Mouse (Mus musculus) olfactory bulb, adult 2 months (tissue): ENCODE measurements around the gene Gigyf2. TPM values are rescaled to one million over a fixed set of nuclear protein-coding genes. Genes with fewer than 3 reads are reported as not detected.

Experiments
- H3K27ac ChIP-seq: fragments of 200-500 bp; 2 replicates; pipeline ENCODE4 v1.5.1; 2012; ENCODE audit warnings: low read depth, low read length; ENCODE audit not compliant: insufficient read depth
- H3K4me1 ChIP-seq: fragments of 200-500 bp; 2 replicates; pipeline ENCODE4 v1.6.1; 2012; ENCODE audit warnings: low read length; ENCODE audit not compliant: control insufficient read depth, insufficient read depth
- H3K4me3 ChIP-seq: fragments of 200-500 bp; 2 replicates; pipeline ENCODE4 v1.5.1; 2012; ENCODE audit warnings: mild to moderate bottlenecking, low read depth, low read length, moderate library complexity; ENCODE audit not compliant: insufficient read depth
- CTCF ChIP-seq: fragments of 200-500 bp; IDR thresholded peaks from 2 replicates; pipeline ENCODE4 v1.5.1; 2012; ENCODE audit warnings: low read depth, mild to moderate bottlenecking, low read length, moderate library complexity; ENCODE audit not compliant: insufficient read depth
- POLR2A ChIP-seq: fragments of 200-500 bp; IDR thresholded peaks from 2 replicates; pipeline ENCODE4 v1.6.1; 2012; ENCODE audit warnings: mild to moderate bottlenecking, low read depth, low read length, moderate library complexity; ENCODE audit not compliant: insufficient read depth
- WGBS: fragments of 180-500 bp; shearing (Covaris S2); methylation state at CpG from one replicate; pipeline ENCODE4 v1.1.7; 2018; 5-methylcytosine and 5-hydroxymethylcytosine counted together
- polyA plus RNA-seq: library from polyadenylated mRNA; stranded (reverse); fragments of >200 nt; gene quantifications from 2 replicates; pipeline ENCODE4 v1.2.4, GENCODE M21; 2012; ENCODE audit warnings: low replicate concordance; ENCODE audit not compliant: missing spikeins, insufficient read depth, insufficient read length

Gene Gigyf2
- polyA plus RNA-seq, 1 experiment = 228 TPM

DNA sequence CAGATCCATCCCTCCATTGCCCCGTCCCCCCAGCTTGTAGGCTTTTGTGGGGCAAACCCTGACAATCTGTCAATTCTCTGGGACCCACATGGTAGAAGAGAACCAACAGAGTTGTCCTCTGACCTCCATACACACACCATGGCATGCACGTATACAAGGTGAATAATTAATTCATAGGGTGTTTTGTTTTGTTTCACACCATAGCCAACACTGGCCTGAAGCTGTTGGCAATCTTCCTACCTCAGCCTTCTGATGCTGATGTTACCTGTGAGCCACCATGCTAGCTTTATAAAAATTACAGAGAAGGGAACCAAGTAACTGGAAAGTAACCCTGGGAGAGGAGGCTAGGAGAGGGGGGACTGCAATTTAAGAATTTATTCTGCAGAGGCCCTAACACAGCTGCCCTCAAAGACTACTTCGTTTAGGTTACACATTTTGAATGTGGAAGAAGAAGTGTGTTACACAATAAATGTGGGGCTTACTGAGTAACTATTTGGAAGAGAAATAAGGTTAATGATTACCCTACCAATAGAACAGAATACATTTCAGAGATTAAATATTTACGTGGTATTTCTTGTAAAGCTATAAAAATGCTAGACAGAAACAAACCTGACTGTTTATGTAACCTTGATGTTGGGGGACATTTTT is 32.6 kb upstream of the Gigyf2 start:
- TF ChIP-seq POLR2A = no peak
- no peak for TF ChIP-seq CTCF
- H3K27ac ChIP-seq = no peak overlapping the region
- 83% methylated on average over 4 of the region's 4 CpGs for WGBS
- no peak overlapping the region for H3K4me3 ChIP-seq
- peaks cover 6% of the 10 kb centered on the region; the same call in 1 of the 2 replicates for H3K4me1 ChIP-seq

DNA sequence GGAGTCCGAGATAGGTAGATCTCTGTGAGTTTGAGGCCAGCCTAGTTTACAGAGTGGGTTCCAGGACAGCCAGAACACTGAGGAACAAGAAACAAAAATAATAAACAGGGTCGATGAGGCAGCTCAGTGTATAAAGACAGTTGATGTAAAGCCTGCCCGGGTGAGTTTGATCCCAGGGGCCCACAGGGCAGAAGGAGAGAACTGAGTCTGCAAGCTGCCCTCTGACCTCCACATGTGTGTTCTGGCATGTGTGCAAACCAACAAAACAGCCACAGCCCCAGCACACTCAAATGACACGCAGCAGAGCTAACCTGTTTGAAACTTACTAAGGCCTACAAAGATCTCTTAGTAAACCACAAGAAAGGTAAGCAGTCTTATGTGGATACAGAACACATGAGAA is 31.8 kb upstream of the Gigyf2 start:
- H3K27ac ChIP-seq = no peak overlapping the region
- WGBS = 78% methylated on average over 4 of the region's 4 CpGs
- TF ChIP-seq POLR2A (no peak), CTCF (no peak)

DNA sequence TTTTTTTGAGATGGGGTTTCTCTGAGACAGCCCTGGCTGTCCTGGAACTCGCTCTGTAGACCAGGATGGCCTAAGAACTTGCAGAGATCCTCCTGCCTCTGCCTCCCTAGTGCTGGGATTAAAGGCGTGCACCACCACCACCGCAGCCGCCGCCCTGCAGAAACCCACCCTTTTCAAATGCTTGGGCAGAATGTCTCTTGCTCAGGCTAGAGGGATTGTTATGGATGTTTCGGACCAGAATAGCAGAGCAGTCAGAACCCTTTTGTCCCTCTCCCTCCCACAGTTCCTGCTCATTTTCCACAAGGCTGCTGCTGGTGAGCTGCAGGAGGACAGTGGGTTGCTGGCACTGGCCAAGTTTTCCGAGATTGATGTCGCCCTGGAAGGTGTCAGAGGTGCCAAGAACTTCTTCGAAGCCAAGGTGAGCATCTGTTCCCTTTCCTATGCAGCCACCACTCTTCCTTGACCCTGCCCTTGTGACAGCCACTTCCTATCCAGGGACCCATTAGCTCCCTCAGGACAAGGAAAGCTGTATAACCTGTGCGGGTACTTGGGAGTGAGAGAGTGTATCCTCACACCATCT is 29.4 kb upstream of the Gigyf2 start:
- Histone ChIP-seq H3K27ac (no peak overlapping the region), H3K4me3 (no peak overlapping the region), H3K4me1 (peaks cover 3% of the 10 kb centered on the region; the same call in 1 of the 2 replicates)
- 90% methylated on average over 10 of the region's 10 CpGs for WGBS
- TF ChIP-seq POLR2A (no peak), CTCF (no peak)

More for the DNA sequence above, 31.8 kb upstream of the Gigyf2 start:
- Histone ChIP-seq H3K4me1 (peaks cover 6% of the 10 kb centered on the region; the same call in 1 of the 2 replicates), H3K4me3 (no peak overlapping the region)

DNA sequence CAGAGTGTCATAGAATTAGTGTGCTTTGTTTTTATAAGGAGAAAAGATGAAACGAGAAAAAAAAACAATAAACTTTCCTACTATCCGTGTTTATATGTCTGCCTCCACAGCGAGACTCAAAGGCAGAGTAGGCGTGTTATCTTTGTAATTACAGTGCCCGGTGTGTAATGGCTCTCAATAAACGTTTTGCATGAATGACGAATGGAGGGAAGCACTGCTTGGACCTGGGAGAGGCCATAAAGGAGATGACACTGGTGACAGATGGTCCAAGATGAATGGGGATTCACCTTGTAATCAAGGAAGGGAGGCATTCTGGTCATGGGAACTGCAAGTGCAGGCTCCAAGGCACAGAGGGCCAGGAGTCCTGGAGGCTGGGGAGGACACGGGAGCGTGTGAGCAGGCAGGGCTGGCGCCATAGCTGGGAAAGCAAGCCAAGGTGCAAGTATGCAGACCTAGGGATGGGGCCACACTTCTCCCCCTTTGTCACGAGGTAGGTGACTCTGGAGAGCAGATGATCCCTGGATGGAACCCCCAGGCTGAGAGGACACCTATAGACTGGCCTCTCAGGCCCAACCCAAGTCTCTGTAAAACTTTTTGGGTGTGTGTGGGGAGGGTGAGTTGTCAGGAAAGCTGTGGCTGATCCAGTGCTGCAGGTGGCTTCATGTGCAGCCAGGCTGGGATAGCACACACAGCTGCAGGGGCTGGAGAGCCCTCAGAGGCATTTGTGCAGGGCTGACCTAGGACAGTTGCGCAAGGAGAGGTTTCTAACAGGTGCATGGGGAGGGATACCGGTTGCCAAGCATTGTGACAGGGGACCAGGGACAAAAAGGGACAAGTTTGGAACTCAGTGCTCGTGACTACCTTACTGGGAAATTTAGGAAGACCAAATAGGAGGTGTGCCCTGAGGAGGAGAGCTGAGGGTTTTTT is 26.2 kb upstream of the Gigyf2 start:
- 62% methylated on average over 14 of the region's 14 CpGs for WGBS
- TF ChIP-seq CTCF (no peak), POLR2A (no peak)
- Histone ChIP-seq H3K27ac (no peak overlapping the region), H3K4me3 (no peak overlapping the region), H3K4me1 (no peaks in the 10 kb centered on the region)

DNA sequence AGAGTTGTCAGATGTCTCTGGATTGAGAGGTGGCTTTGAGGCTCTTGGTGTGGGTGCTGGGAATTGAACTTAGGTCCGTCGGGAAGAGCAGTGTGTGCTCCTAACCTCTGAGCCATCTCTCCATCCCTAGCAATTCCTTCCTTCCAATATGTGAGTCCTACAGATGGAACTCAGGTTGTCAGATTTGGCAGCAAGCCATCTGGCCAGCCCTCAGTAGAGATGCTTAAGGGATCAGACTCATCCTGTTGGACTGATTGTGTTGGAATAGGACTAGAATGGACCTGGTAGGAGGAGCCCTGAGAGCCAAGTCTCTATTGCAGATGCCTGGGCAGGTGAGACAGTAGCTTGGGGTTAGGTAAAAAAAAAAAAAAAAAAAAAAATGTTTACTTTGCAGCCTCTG is 24.8 kb upstream of the Gigyf2 start:
- TF ChIP-seq CTCF (no peak), POLR2A (no peak)
- H3K27ac ChIP-seq = no peak overlapping the region

DNA sequence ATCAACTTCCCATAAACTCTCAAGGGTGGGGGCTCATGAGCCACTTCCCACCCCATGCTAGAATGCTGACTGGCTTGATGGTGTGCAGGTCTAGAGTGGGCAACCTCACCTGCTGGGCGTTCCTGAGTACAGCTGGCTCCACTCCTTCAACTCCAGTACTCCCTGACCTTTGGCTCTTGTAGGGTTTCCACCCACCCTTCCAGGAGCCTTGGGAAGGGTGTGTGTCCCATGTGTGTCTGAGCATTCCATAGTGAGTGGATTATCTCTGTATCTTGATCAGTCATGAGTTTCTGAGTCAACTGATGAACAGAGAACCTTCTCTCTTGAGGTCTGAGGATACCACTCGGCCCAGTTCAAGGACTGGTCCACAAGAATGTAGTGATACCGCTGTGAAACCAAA is 17.8 kb upstream of the Gigyf2 start:
- Histone ChIP-seq H3K27ac (no peak overlapping the region), H3K4me3 (no peak overlapping the region), H3K4me1 (no peaks in the 10 kb centered on the region)
- TF ChIP-seq CTCF = no peak
- TF ChIP-seq POLR2A = no peak
- 92% methylated on average over 3 of the region's 3 CpGs for WGBS

More for the DNA sequence above, 24.8 kb upstream of the Gigyf2 start:
- 91% methylated on average over 2 of the region's 2 CpGs for WGBS
- Histone ChIP-seq H3K4me3 (no peak overlapping the region), H3K4me1 (no peaks in the 10 kb centered on the region)

DNA sequence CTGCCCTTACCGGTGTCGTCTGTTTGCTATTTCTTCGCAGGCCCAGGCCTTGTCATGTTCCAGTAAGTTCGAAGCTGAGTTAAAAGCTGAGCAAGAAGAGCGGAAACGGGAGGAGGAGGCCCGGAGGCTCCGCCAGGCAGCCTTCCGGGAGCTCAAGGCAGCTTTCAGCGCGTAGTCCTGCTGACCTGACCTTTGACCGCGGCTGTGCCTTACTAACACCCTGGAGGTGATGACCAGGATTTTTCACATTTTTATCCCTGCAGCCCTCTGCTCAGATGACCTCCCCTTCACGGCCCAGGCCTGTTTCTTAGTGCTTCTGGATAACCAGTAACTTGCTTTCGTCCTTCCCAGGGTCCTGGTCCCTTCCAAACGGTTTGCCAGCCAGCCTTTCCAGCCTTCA is 17.2 kb upstream of the Gigyf2 start:
- Histone ChIP-seq H3K4me3 (no peak overlapping the region), H3K27ac (no peak overlapping the region), H3K4me1 (no peaks in the 10 kb centered on the region)
- TF ChIP-seq POLR2A = no peak
- no peak for TF ChIP-seq CTCF
- 89% methylated on average over 16 of the region's 16 CpGs for WGBS

DNA sequence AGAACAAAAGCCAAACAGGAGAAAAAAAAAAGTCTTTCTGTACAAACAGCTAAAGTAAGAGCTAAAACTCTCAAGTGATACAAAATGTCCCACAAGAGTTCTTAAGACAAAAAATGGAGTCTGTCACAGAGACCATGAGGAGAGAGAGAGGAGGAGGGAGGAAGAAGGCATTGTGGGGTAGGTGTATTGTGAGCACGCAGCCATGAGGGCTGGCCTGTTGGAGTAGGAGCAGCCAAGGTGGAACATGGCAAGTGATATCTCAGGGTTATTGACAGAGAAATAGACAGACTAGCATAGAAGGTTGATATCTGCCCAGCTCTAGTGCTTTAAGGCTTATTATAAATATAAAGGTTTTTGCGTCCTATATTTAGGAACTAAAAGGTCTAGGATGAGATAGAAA is 14.1 kb upstream of the Gigyf2 start:
- H3K27ac ChIP-seq = no peak overlapping the region
- no peak overlapping the region for H3K4me3 ChIP-seq
- H3K4me1 ChIP-seq = no peaks in the 10 kb centered on the region
- no peak for TF ChIP-seq POLR2A
- no peak for TF ChIP-seq CTCF
- 92% methylated on average over 2 of the region's 2 CpGs for WGBS

DNA sequence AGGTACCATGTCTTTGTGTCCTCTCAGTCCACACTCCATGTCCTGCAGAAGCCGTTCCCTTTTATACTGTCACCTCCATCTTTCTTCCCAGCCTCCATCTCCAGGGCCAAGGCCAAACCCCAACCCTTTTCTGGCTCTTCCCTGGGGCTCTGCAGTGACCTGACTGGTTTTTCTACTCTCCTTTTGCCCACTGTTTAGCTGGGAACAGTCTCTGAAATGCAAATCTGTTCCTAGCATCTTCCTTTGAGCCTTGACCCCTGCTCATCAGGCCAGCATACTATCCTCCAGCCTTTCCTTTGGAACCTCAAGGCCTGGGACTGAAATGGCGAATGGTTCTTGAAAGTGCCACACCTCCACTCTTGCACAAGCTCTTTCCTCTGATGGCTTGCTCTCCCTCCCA is 13.7 kb upstream of the Gigyf2 start:
- Histone ChIP-seq H3K4me1 (no peaks in the 10 kb centered on the region), H3K4me3 (no peak overlapping the region), H3K27ac (no peak overlapping the region)
- WGBS = 99% methylated on average over 2 of the region's 2 CpGs
- TF ChIP-seq POLR2A (no peak), CTCF (no peak)
